Mouse (Mus musculus) adrenal gland, adult 2 months (tissue): ENCODE data around the gene Sec23ip. TPM values are rescaled to one million over a fixed set of nuclear protein-coding genes. Genes with fewer than 3 reads are reported as not detected.

Experiments
- DNase-seq: peaks from one replicate; pipeline ENCODE4 v3.0.0; 2021
- microRNA-seq, 2 experiments: library from miRNA; unstranded; fragments of <30 nt; microRNA quantifications; one replicate each; pipeline ENCODE4 v1.2.0; 2021
- polyA plus RNA-seq: library from polyadenylated mRNA; depleted of rRNA; stranded (reverse); fragments of >200 nt; gene quantifications from 2 replicates; pipeline ENCODE4 v1.2.3, GENCODE M21; 2012; rRNA removed
- total RNA-seq, 2 experiments: library from RNA; stranded (reverse); gene quantifications; 2 replicates each; pipeline ENCODE4 v1.2.3; 2021

The Sec23ip gene
- total and polyA plus RNA-seq, 3 experiments = 22.7 to 59.5 (median 39.9) TPM

GRCm38 (mm10) chr7:128779305-128779704 lies 34.6 kb downstream of the Sec23ip start:
- DNase-seq = peak; percentile 49

GRCm38 (mm10) chr7:128781846-128782245 lies 37.1 kb downstream of the Sec23ip start:
- no peak for DNase-seq

- no peak for DNase-seq
These were observed 45.3 kb downstream of the Sec23ip start for GRCm38 (mm10) chr7:128790045-128790444.

DNA sequence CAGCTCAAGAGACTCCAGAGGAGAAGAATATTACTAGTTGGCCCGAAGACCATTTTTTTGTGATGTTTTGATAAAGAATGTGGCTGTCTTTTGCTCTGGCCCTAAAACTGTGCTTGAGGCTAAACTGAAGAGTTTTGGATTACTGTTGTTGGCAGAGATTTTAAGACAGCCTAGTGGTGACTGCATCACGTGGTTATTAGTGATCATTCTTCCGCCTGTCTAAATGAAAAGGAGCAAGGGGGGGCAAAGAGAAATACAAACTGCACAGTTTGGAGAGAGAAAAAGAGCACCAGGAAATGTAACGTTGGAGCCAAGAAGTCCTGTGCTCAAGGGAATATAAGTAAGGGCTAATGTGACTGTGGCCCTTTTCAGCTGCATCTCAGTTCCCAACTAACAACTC lies 48.7 kb downstream of the Sec23ip start:
- DNase-seq = no peak

DNA sequence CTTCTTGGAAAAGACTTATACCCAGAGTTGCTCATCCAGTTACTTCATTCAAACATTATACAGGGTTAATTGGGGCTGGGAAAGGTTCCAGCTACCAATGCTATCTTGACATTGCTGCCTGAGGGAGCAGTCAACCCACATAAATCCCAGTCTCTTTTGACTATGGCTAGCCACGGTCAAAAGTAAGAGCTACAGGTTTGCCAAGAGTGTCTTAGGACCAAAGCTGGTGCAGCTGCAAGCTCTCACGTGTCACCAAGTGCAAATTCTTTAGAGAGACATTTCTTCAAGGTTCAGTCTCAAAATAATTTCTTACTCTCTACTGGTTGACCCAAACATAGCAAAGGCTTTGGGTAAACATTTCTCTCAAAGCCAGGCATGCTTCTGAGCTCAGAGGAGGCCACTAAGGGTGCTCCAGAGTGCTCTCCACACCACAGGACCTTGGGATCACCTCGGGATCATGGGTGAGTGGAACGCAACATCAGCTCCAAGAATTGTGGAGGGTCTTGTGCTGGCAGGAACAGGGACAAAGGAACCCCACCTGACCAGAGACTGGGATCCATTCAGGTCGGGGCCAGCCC lies 80.3 kb downstream of the Sec23ip start:
- no peak for DNase-seq

DNA sequence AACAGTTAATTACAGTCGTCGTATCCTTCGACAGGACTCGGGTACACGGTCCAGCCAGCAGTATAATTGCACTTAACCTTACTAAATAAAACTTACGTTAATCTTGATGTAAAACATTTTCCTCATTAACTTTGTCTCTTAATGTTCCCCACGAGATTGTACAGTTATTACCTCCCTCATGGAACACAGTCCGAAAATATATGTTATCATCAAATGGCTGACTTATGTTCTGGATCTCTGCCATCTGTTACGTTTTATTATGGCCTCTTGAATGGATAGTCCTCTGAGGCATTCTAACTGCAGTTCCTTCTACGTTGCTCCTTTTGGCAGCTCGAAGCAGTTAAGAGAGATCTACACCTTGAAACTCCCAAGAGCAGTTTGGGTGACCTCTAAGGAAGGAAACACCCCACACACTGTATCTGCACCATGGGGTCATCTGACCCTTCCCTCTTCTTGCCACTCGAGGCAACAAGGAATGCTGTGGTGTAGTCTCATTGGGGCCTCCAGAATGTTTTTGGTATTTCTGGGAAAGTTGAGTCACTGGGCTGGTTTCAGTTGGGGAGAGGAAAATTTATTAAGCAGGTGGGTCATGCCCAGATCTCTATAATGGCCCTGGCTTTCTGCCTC lies 87.8 kb downstream of the Sec23ip start:
- DNase-seq = no peak

DNA sequence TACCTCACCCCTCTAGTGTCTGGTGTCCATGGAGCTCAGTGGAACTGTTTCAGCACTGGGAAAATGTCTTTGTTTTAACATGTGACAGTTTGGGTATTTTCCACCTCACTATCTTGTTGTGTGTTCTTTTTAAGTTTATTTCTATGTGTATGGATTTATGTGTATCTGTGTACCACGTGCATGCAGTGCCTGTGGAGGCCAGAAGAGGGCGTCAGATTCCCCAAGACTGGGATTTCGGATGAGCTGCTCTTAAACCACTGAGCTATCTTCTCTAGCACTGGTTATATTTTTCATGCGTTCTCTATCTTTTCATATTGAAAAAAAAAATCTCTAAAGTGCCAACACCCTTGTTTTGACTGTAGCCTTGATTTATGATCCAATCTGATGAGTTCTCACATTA lies 88.5 kb downstream of the Sec23ip start:
- DNase-seq = no peak

Small RNA genes lying within 50 kb of the gene (microRNA-seq; reads per million reads assigned to microRNA genes)
- 0 reads per million in 2 experiments for gene Gm25778

Other genes starting within 250 kb of the Sec23ip start
- gene Bag3, start 221.3 kb upstream of the Sec23ip start, total RNA-seq = 100 to 1,000 TPM; 143 to 425 TPM
- gene Bag3, start 221.3 kb upstream of the Sec23ip start, polyA plus RNA-seq = 196 and 360 TPM in 2 replicates
- gene Inpp5f, start 133.6 kb upstream of the Sec23ip start, total RNA-seq = 10 to 100 TPM; 18.2 to 21.7 TPM
- gene Inpp5f, start 133.6 kb upstream of the Sec23ip start, polyA plus RNA-seq = 10.7 and 10.9 TPM in 2 replicates
- 10 to 100 TPM; 31.3 to 33.5 TPM for gene Mcmbp, start 4.4 kb upstream of the Sec23ip start, total RNA-seq
- gene Mcmbp, start 4.4 kb upstream of the Sec23ip start, polyA plus RNA-seq = 20.5 and 22.4 TPM in 2 replicates